Mouse (Mus musculus): Measurements from ENCODE around the gene Ebna1bp2. TPM values are rescaled to one million over a fixed set of nuclear protein-coding genes. Genes with fewer than 3 reads are reported as not detected.
A peak's percentile ranks its signal among the peaks of the same experiment; 100 is the strongest.

Ebna1bp2 gene
- polyA plus RNA-seq, 1 experiment = 75.0 TPM

DNA sequence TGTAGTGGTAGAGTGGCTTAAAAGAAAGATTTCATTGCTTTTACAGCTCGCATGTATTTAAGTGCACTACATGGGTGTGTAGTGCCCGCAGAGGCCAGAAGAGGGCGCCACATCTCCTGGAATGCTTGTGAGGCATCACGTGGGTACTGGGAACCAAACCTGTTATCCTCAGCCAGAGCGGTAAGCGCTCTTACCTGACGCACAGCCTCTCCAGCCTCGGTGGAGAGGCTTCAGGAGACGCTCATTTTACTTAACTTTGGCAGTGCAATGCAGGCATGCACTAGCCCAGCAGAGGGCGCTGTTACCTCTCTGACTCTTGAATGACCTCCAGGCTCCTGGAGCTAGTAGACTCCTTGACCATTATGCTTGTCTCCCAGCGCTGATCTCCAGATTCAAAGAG is 8.0 kb upstream of the Ebna1bp2 start:
- TF ChIP-seq POLR2A (IDR thresholded peaks at IDR 0.05; ENCODE audit: low read depth, low read length) (no peak), CTCF (IDR thresholded peaks at IDR 0.05; ENCODE audit: borderline replicate concordance, insufficient read depth, low read length) (0 out of 2 replicates have a peak, but pooled peaks have one; percentile 19)
- Histone ChIP-seq H3K4me1 (ENCODE audit: control insufficient read depth, insufficient read depth, low read length) (no peaks in the 10 kb centered on the region), H3K4me3 (ENCODE audit: insufficient read depth, low read length) (no peak overlapping the region), H3K27ac (ENCODE audit: insufficient read depth, low read length) (no peak overlapping the region)

DNA sequence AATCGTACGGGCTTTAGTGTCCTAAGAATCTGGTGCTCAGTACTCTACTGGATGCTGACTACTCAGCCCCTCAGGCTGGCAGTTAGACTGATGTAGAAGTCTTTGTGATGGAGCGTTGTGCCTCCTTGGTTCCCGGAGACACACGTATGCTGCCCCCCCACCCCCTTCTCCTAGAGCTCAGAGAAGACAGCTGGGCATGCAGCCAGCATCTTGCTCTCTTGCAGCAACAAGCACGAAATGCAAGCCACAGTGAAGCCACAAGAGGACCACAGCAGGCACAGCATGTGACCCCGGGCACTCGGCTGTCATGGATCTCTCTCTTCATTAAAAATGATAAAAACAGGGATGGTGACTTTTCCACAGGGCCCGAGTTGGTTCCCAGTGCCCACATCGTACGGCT is 5.2 kb upstream of the Ebna1bp2 start:
- TF ChIP-seq POLR2A (IDR thresholded peaks at IDR 0.05; ENCODE audit: low read depth, low read length) (no peak), CTCF (IDR thresholded peaks at IDR 0.05; ENCODE audit: borderline replicate concordance, insufficient read depth, low read length) (no peak)
- Histone ChIP-seq H3K27ac (ENCODE audit: insufficient read depth, low read length) (no peak overlapping the region), H3K4me3 (ENCODE audit: insufficient read depth, low read length) (no peak overlapping the region), H3K4me1 (ENCODE audit: control insufficient read depth, insufficient read depth, low read length) (no peaks in the 10 kb centered on the region)

- Histone ChIP-seq H3K27ac (ENCODE audit: insufficient read depth, low read length) (no peak overlapping the region), H3K4me1 (ENCODE audit: control insufficient read depth, insufficient read depth, low read length) (peaks cover 4% of the 10 kb centered on the region; the same call in 1 of the 2 replicates), H3K4me3 (ENCODE audit: insufficient read depth, low read length) (peak overlapping the region; percentile 93)
- no peak for TF ChIP-seq POLR2A (IDR thresholded peaks at IDR 0.05; ENCODE audit: low read depth, low read length)
- TF ChIP-seq CTCF (IDR thresholded peaks at IDR 0.05; ENCODE audit: borderline replicate concordance, insufficient read depth, low read length) = no peak
Observed at GRCm38 (mm10) chr4:118620967-118621320, 345 bp downstream of the Ebna1bp2 start.

- Histone ChIP-seq H3K4me3 (ENCODE audit: insufficient read depth, low read length) (peak overlapping the region; percentile 93), H3K4me1 (ENCODE audit: control insufficient read depth, insufficient read depth, low read length) (peaks cover 4% of the 10 kb centered on the region; the same call in 1 of the 2 replicates), H3K27ac (ENCODE audit: insufficient read depth, low read length) (no peak overlapping the region)
- TF ChIP-seq POLR2A (IDR thresholded peaks at IDR 0.05; ENCODE audit: low read depth, low read length) (no peak), CTCF (IDR thresholded peaks at IDR 0.05; ENCODE audit: borderline replicate concordance, insufficient read depth, low read length) (no peak)
Observed at GRCm38 (mm10) chr4:118621781-118622180, 1.2 kb downstream of the Ebna1bp2 start.

GRCm38 (mm10) chr4:118630261-118630660 is 9.7 kb downstream of the Ebna1bp2 start:
- Histone ChIP-seq H3K27ac (ENCODE audit: insufficient read depth, low read length) (no peak overlapping the region), H3K4me1 (ENCODE audit: control insufficient read depth, insufficient read depth, low read length) (no peaks in the 10 kb centered on the region), H3K4me3 (ENCODE audit: insufficient read depth, low read length) (no peak overlapping the region)
- TF ChIP-seq POLR2A (IDR thresholded peaks at IDR 0.05; ENCODE audit: low read depth, low read length) (no peak), CTCF (IDR thresholded peaks at IDR 0.05; ENCODE audit: borderline replicate concordance, insufficient read depth, low read length) (no peak)

- TF ChIP-seq CTCF (IDR thresholded peaks at IDR 0.05; ENCODE audit: borderline replicate concordance, insufficient read depth, low read length) (no peak), POLR2A (IDR thresholded peaks at IDR 0.05; ENCODE audit: low read depth, low read length) (no peak)
Observed at GRCm38 (mm10) chr4:118642346-118643190, 22.0 kb downstream of the Ebna1bp2 start.

DNA sequence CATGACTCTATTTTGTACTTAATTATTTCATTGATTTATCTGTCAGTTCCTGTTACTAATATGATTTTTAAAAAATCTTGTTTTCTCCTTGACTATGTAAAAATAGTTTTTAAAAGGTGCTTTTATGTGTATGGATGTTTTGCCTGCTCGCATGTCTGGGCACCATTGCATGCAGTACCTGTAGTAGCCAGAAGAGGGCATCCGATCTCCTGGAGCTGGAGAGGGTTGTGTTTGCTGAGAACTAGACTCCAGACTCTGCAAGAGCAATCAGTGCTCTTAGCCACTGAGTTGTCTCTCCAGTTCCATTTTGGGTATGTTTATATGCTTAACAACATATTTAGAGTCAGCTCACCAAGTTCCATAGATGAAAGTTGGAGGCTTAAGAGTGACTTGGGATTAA is 24.6 kb downstream of the Ebna1bp2 start:
- no peak overlapping the region for H3K27ac ChIP-seq (ENCODE audit: insufficient read depth, low read length)
- no peak overlapping the region for H3K4me3 ChIP-seq (ENCODE audit: insufficient read depth, low read length)
- H3K4me1 ChIP-seq (ENCODE audit: control insufficient read depth, insufficient read depth, low read length) = no peaks in the 10 kb centered on the region
- TF ChIP-seq POLR2A (IDR thresholded peaks at IDR 0.05; ENCODE audit: low read depth, low read length) (no peak), CTCF (IDR thresholded peaks at IDR 0.05; ENCODE audit: borderline replicate concordance, insufficient read depth, low read length) (peak; percentile 63; the same call in 1 of the 2 replicates)

More at GRCm38 (mm10) chr4:118642346-118643190, 22.0 kb downstream of the Ebna1bp2 start:
- no peak overlapping the region for H3K27ac ChIP-seq (ENCODE audit: insufficient read depth, low read length)
- H3K4me1 ChIP-seq (ENCODE audit: control insufficient read depth, insufficient read depth, low read length) = no peaks in the 10 kb centered on the region
- no peak overlapping the region for H3K4me3 ChIP-seq (ENCODE audit: insufficient read depth, low read length)

DNA sequence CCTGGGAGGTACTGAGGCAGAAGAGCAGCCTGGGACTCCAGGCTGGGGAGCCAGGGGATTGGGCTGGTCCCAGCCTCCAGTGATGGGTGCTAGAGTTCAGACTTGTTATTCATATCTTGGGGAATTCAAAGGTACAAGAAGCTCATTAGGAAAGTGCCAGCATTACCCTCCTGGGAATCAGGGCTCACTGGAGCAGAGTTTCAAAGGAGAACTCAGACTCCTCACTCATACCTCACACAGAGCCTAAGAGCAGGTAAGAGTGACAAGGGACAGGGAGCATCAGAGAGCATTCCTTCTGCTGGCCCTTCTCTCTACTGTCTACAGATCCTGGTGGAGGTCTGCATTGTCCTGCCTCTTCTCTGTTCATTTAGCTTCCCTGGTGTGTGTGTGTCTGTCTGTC is 38.1 kb downstream of the Ebna1bp2 start, which contains the start of gene Olfr62:
Gene Olfr62, plus strand, starts transcription at position 301 of the 400 bp plus-strand sequence.
- TF ChIP-seq CTCF (IDR thresholded peaks at IDR 0.05; ENCODE audit: borderline replicate concordance, insufficient read depth, low read length) (no peak), POLR2A (IDR thresholded peaks at IDR 0.05; ENCODE audit: low read depth, low read length) (no peak)

More for the DNA sequence above, 38.1 kb downstream of the Ebna1bp2 start, which contains the start of gene Olfr62:
- H3K4me3 ChIP-seq (ENCODE audit: insufficient read depth, low read length) = no peak within 1 kb of the TSS
- H3K4me1 ChIP-seq (ENCODE audit: control insufficient read depth, insufficient read depth, low read length) = no peaks in the 10 kb centered on the region
- H3K27ac ChIP-seq (ENCODE audit: insufficient read depth, low read length) = no peak within 1 kb of the TSS

Other genes with a start within 250 kb of the Ebna1bp2 start
- 13.4 and 14.0 TPM in 2 replicates for gene Szt2, start 211.5 kb upstream of the Ebna1bp2 start, polyA plus RNA-seq (2011; ENCODE audit: insufficient read length, low read depth, missing spikeins)
- 85.6 and 99.8 TPM in 2 replicates for gene Med8, start 211.5 kb upstream of the Ebna1bp2 start, polyA plus RNA-seq (2011; ENCODE audit: insufficient read length, low read depth, missing spikeins)
- gene Elovl1, start 192.7 kb upstream of the Ebna1bp2 start, polyA plus RNA-seq (2011; ENCODE audit: insufficient read length, low read depth, missing spikeins) = 164 and 172 TPM in 2 replicates
- gene Cdc20, start 183.4 kb upstream of the Ebna1bp2 start, polyA plus RNA-seq (2011; ENCODE audit: insufficient read length, low read depth, missing spikeins) = 38.4 and 61.6 TPM in 2 replicates
- not detected in 2 replicates for gene Mpl, start 163.3 kb upstream of the Ebna1bp2 start, polyA plus RNA-seq (2011; ENCODE audit: insufficient read length, low read depth, missing spikeins)
- not detected in 2 replicates for gene Tie1, start 130.7 kb upstream of the Ebna1bp2 start, polyA plus RNA-seq (2011; ENCODE audit: insufficient read length, low read depth, missing spikeins)
- gene 2610528J11Rik, start 93.8 kb upstream of the Ebna1bp2 start, polyA plus RNA-seq (2011; ENCODE audit: insufficient read length, low read depth, missing spikeins) = not detected in 2 replicates
- gene Tmem125, start 76.8 kb upstream of the Ebna1bp2 start, polyA plus RNA-seq (2011; ENCODE audit: insufficient read length, low read depth, missing spikeins) = 0.95 TPM in 1 of 2 replicates, not detected in the other
- not detected in 2 replicates for gene Cfap57, start within 50 bp of the Ebna1bp2 start, polyA plus RNA-seq (2011; ENCODE audit: insufficient read length, low read depth, missing spikeins)
- not detected in 2 replicates for gene Olfr62, start 38.2 kb downstream of the Ebna1bp2 start, polyA plus RNA-seq (2011; ENCODE audit: insufficient read length, low read depth, missing spikeins)
- not detected in 2 replicates for gene Olfr1342, start 72.0 kb downstream of the Ebna1bp2 start, polyA plus RNA-seq (2011; ENCODE audit: insufficient read length, low read depth, missing spikeins)
- gene Olfr1341, start 82.7 kb downstream of the Ebna1bp2 start, polyA plus RNA-seq (2011; ENCODE audit: insufficient read length, low read depth, missing spikeins) = 0.16 TPM in 1 of 2 replicates, not detected in the other
- not detected in 2 replicates for gene Olfr1340, start 99.3 kb downstream of the Ebna1bp2 start, polyA plus RNA-seq (2011; ENCODE audit: insufficient read length, low read depth, missing spikeins)
- not detected in 2 replicates for gene Olfr1339, start 111.4 kb downstream of the Ebna1bp2 start, polyA plus RNA-seq (2011; ENCODE audit: insufficient read length, low read depth, missing spikeins)
- not detected in 2 replicates for gene Olfr1338, start 137.9 kb downstream of the Ebna1bp2 start, polyA plus RNA-seq (2011; ENCODE audit: insufficient read length, low read depth, missing spikeins)
- not detected in 2 replicates for gene Olfr1337, start 161.8 kb downstream of the Ebna1bp2 start, polyA plus RNA-seq (2011; ENCODE audit: insufficient read length, low read depth, missing spikeins)
- gene Olfr1335, start 189.1 kb downstream of the Ebna1bp2 start, polyA plus RNA-seq (2011; ENCODE audit: insufficient read length, low read depth, missing spikeins) = not detected in 2 replicates
- not detected in 2 replicates for gene Olfr1333, start 215.5 kb downstream of the Ebna1bp2 start, polyA plus RNA-seq (2011; ENCODE audit: insufficient read length, low read depth, missing spikeins)
- not detected in 2 replicates for gene Olfr1331, start 243.8 kb downstream of the Ebna1bp2 start, polyA plus RNA-seq (2011; ENCODE audit: insufficient read length, low read depth, missing spikeins)

Data from embryonic fibroblast, embryonic 13.5 days (primary cell).